Mouse (Mus musculus) kidney, adult 2 months (tissue): ENCODE data around the gene Tcf25. TPM values are rescaled to one million over a fixed set of nuclear protein-coding genes. Genes with fewer than 3 reads are reported as not detected.

ENCODE experiments used
- DNase-seq: peaks from one replicate; pipeline ENCODE4 v3.0.0; 2021
- H3K27ac ChIP-seq: fragments of 200-500 bp; 2 replicates; pipeline ENCODE4 v1.5.1; 2012; ENCODE audit warnings: low read depth, low read length, control low read depth, inconsistent platforms; ENCODE audit not compliant: insufficient read depth
- H3K27me3 ChIP-seq: fragments of 200-500 bp; replicated peaks from 2 replicates; pipeline ENCODE4 v1.6.1; 2012; ENCODE audit warnings: mild to moderate bottlenecking, moderate library complexity, low read length, inconsistent platforms; ENCODE audit not compliant: control insufficient read depth, insufficient read depth
- H3K36me3 ChIP-seq: fragments of 200-500 bp; 2 replicates; pipeline ENCODE4 v1.6.1; 2012; ENCODE audit warnings: mild to moderate bottlenecking, moderate library complexity, low read length, inconsistent platforms; ENCODE audit not compliant: control insufficient read depth, insufficient read depth
- H3K4me1 ChIP-seq: fragments of 200-500 bp; 2 replicates; pipeline ENCODE4 v1.6.1; 2011; ENCODE audit warnings: low read length; ENCODE audit not compliant: control insufficient read depth, insufficient read depth
- H3K4me3 ChIP-seq: fragments of 200-500 bp; 2 replicates; pipeline ENCODE4 v1.5.1; 2011; ENCODE audit warnings: mild to moderate bottlenecking, low read depth, low read length, control low read depth; ENCODE audit not compliant: insufficient read depth
- CTCF ChIP-seq: fragments of 200-500 bp; conservative IDR thresholded peaks from 2 replicates; pipeline ENCODE4 v1.5.1; 2011; ENCODE audit warnings: low read depth, mild to moderate bottlenecking, control low read depth, low read length, moderate library complexity, mixed read lengths; ENCODE audit not compliant: insufficient read depth, insufficient read length
- POLR2A ChIP-seq: fragments of 200-500 bp; IDR thresholded peaks from one replicate; pipeline ENCODE4 v1.6.1; 2011; ENCODE audit warnings: low read depth, low read length, control low read depth
- WGBS: fragments of 180-500 bp; shearing (Covaris S2); methylation state at CpG from one replicate; pipeline ENCODE4 v1.1.7; 2018; 5-methylcytosine and 5-hydroxymethylcytosine counted together
- polyA plus RNA-seq: library from polyadenylated mRNA; depleted of rRNA; stranded (reverse); fragments of >200 nt; gene quantifications from 2 replicates; pipeline ENCODE4 v1.2.3, GENCODE M21; 2012

Tcf25 gene
- polyA plus RNA-seq, 1 experiment = 164 TPM

DNA sequence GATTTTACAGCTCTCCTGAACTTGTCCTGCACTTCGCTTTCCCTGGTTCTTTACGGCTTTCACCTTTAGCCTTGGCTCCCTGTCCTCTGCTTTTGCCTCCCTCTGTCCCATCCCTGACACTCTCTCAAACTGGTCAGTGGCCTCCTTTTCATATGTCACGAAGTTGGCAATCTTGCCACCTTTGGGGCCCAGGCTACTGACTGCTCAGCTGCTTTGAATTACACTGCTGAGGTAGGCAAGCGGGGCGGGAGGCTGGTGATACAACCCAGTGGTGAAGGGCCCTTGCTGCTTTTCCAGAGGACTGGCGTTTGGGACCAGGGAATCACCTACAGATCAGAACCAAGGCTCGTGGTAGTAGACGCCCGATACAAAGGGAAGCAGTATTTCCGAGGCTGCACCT is 2.1 kb downstream of the Tcf25 start:
- peaks cover 5% of the 10 kb centered on the region; the same call in 1 of the 2 replicates for H3K4me1 ChIP-seq
- no peaks in the 10 kb centered on the region for H3K36me3 ChIP-seq
- WGBS = 75% methylated on average over 10 of the region's 10 CpGs
- TF ChIP-seq CTCF (no peak), POLR2A (no peak)
- DNase-seq = no peak
- H3K27ac ChIP-seq = no peak overlapping the region
- no peak overlapping the region for H3K4me3 ChIP-seq
- H3K27me3 ChIP-seq = no peaks in the 10 kb centered on the region

DNA sequence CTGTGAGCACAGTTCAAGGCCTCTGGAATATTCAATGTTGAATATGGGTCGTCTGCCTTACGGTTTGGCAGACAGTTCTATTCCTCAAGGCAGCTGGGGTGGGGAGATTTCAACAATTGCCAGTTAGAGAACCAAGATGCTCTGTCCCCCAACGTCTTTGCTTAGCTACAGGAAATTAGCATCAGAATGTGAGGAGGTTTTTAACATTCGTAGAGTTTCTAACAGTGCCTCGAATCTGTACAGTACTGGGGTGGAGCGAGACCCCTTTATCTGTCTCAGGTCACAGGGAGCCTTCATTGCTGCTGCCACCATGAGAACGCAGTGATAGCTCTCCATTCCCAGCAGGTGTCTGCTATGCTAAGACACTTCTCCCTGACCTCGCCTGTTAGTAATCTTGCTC is 2.6 kb downstream of the Tcf25 start:
- 72% methylated on average over 8 of the region's 8 CpGs for WGBS

DNA sequence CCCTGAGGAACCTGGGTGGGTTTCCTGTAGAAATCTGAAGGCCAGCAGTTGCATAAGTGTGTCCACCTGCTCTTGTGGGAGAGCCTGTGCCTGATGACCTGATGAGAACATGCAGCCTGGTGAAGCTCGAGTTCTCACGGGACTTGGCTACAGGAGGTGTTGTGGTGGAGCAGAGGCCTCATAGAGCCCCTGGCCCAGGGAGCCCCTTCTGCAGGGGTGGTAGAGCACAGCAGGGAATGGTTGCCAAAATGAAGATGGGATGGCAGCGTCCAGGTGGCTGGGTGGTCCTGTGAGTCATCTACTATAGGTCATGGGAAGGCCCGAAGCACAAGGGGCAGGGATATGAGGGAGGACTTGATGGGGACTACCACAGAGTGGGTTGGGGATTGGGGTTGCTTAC is 8.2 kb downstream of the Tcf25 start:
- no peak overlapping the region for H3K4me3 ChIP-seq
- TF ChIP-seq POLR2A (no peak), CTCF (no peak)
- 89% methylated on average over 4 of the region's 4 CpGs for WGBS
- no peak overlapping the region for H3K27ac ChIP-seq
- DNase-seq = no peak
- H3K36me3 ChIP-seq = peaks cover 4% of the 10 kb centered on the region
- H3K27me3 ChIP-seq = no peaks in the 10 kb centered on the region
- H3K4me1 ChIP-seq = no peaks in the 10 kb centered on the region

More for the DNA sequence above, 2.6 kb downstream of the Tcf25 start:
- Histone ChIP-seq H3K27ac (no peak overlapping the region), H3K4me1 (peaks cover 5% of the 10 kb centered on the region; the same call in 1 of the 2 replicates), H3K27me3 (no peaks in the 10 kb centered on the region), H3K36me3 (no peaks in the 10 kb centered on the region), H3K4me3 (no peak overlapping the region)
- no peak for DNase-seq
- TF ChIP-seq CTCF = no peak
- no peak for TF ChIP-seq POLR2A

DNA sequence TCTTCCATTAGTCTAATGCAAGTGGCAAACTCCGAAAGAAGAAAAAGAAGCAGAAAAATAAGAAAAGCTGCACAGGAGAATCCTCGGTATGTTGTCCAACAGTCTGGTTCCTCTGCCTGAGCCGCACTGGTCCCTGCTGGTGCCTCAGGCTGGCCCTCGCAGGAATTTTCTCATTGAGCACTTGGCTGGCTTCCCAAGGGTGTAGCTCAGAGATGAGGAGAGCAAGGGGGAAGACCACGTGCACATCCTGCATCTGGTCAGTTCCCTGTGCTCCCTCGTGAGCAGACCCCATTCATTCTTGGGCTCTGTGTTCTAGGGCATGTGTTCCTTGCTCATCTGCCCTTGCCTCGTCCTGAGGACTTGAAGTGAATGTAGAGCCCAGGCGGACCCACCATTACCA is 9.0 kb downstream of the Tcf25 start:
- DNase-seq = no peak
- peaks cover 4% of the 10 kb centered on the region for H3K36me3 ChIP-seq

DNA sequence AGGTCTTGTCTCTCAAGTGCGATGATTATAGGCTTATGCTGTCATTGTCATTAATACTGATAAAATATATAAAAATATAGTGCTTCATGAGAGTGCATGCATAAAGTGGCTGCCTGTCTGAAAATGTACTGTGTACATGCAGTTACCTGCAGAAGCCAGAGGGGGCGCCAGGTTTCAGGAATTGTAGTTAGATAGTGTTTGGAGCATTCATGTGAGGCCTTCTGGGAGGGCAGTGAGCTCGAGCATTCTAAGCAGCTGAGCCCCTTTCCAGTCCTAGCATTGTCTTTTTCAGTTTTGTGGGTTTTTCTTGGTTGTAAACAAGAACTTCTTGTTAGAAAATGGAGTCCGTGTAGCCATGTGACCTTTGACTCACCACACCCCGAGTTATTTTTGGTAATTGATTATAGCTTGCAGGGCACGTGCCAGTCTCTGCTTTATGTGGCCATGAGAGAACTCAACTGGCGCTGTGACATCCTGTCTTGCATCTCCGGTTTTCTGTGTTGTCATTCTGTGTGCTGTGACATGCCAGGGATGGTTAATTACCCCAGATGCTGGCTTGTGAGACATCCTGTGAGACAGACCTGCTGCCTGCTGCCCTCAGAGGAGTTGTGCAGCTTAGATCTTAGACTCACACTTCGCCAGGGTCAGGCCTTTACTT is 11.5 kb downstream of the Tcf25 start:
- no peaks in the 10 kb centered on the region for H3K27me3 ChIP-seq
- 59% methylated on average over 9 of the region's 9 CpGs for WGBS
- TF ChIP-seq CTCF = peak; percentile 55
- no peak for TF ChIP-seq POLR2A
- H3K36me3 ChIP-seq = peaks cover 4% of the 10 kb centered on the region
- H3K4me1 ChIP-seq = no peaks in the 10 kb centered on the region
- H3K27ac ChIP-seq = no peak overlapping the region
- no peak overlapping the region for H3K4me3 ChIP-seq
- DNase-seq = peak; percentile 47

More for the DNA sequence above, 9.0 kb downstream of the Tcf25 start:
- 76% methylated on average over 8 of the region's 8 CpGs for WGBS
- Histone ChIP-seq H3K4me1 (no peaks in the 10 kb centered on the region), H3K4me3 (no peak overlapping the region), H3K27me3 (no peaks in the 10 kb centered on the region), H3K27ac (no peak overlapping the region)
- TF ChIP-seq POLR2A (no peak), CTCF (no peak)

DNA sequence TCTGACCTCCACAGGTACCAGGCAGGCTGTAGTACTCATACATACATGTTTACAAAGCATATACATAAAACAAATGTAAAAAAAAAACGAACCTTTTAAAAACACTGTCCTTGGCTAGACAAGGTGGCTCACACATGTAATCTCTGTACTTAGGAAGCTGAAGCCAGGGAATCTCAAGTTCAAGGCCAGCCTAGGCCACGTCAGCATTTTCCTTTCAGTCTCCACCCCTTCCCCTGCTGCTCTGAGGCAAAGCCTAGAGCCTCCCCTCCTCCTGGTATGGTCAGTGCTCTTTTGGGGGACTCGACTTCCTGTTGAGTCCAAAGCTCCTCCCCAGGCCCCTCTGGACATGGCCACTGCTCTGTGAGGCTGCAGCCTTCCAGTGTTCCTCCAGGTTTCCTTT is 13.5 kb downstream of the Tcf25 start:
- WGBS = 78% methylated on average over 3 of the region's 3 CpGs
- H3K27me3 ChIP-seq = no peaks in the 10 kb centered on the region
- TF ChIP-seq POLR2A (no peak), CTCF (no peak)
- no peak overlapping the region for H3K27ac ChIP-seq
- H3K36me3 ChIP-seq = peaks cover 4% of the 10 kb centered on the region
- H3K4me1 ChIP-seq = no peaks in the 10 kb centered on the region
- no peak overlapping the region for H3K4me3 ChIP-seq
- DNase-seq = no peak

DNA sequence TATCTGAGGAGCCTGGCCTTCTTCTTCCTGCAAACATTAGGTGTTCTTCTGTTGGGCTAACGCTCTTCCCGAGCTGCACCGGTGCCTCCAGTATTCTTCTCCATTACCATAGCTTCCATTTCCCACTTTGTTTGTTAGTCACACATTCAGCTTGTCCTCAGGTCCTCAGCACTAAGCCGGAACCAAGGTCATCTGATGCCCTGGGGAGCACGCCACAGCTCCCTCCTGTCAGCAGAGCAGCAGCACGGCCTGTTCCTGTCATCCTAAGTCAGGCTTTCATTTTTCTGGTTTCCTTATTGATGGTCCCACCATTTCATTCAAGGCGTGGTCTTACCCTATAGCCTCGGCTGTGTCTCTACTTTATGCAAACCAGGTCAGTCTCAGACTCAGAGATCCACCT is 14.2 kb downstream of the Tcf25 start:
- no peak overlapping the region for H3K27ac ChIP-seq
- WGBS = 84% methylated on average over 8 of the region's 8 CpGs
- H3K36me3 ChIP-seq = peaks cover 4% of the 10 kb centered on the region
- no peak overlapping the region for H3K4me3 ChIP-seq
- TF ChIP-seq POLR2A (no peak), CTCF (no peak)
- H3K4me1 ChIP-seq = no peaks in the 10 kb centered on the region
- DNase-seq = no peak
- H3K27me3 ChIP-seq = no peaks in the 10 kb centered on the region
